Mouse (Mus musculus) MEL (cell line): ENCODE data around the gene Fmo5.

Experiments used
- CHD1 ChIP-seq: IDR thresholded peaks from 2 replicates; pipeline ENCODE4 v1.6.1; 2012; ENCODE audit warnings: low read depth, mild to moderate bottlenecking, inconsistent platforms, low read length, improper control_type of control experiment
- CHD2 ChIP-seq: IDR thresholded peaks from 2 replicates; pipeline ENCODE4 v1.6.1; 2011; ENCODE audit warnings: low read length, improper control_type of control experiment
- CTCF ChIP-seq, 3 experiments: IDR thresholded peaks in 2 of 3; conservative IDR thresholded peaks in 1 of 3; 2 replicates each; pipeline ENCODE4 v1.5.1; 2011 to 2012; ENCODE audit warnings: low read length in 3 of 3, low read depth in 2 of 3, mild to moderate bottlenecking in 2 of 3, improper control_type of control experiment in 1 of 3, inconsistent platforms in 1 of 3, mixed read lengths in 1 of 3, moderate library complexity in 1 of 3; ENCODE audit not compliant: control insufficient read depth in 1 of 3, insufficient read depth in 1 of 3, poor library complexity in 1 of 3, severe bottlenecking in 1 of 3
- EP300 ChIP-seq, 2 experiments: IDR thresholded peaks; 2 replicates each; pipeline ENCODE4 v1.6.1; 2011; ENCODE audit warnings: improper control_type of control experiment in 2 of 2, low read length in 2 of 2, low read depth in 1 of 2, mild to moderate bottlenecking in 1 of 2
- ETS1 ChIP-seq: IDR thresholded peaks from 2 replicates; pipeline ENCODE4 v1.6.1; 2012; ENCODE audit warnings: low read depth, mild to moderate bottlenecking, inconsistent platforms, low read length, improper control_type of control experiment, moderate library complexity
- GATA1 ChIP-seq: IDR thresholded peaks from 2 replicates; pipeline ENCODE4 v1.6.1; 2011; ENCODE audit warnings: low read depth, low read length, improper control_type of control experiment
- HCFC1 ChIP-seq: IDR thresholded peaks from 2 replicates; pipeline ENCODE4 v1.6.1; 2012; ENCODE audit warnings: low read depth, mild to moderate bottlenecking, inconsistent platforms, low read length, improper control_type of control experiment, moderate library complexity
- POLR2A ChIP-seq, 2 experiments: IDR thresholded peaks; 2 replicates each; pipeline ENCODE4 v1.6.1; 2011 to 2012; ENCODE audit warnings: low read length in 2 of 2, mild to moderate bottlenecking in 2 of 2, control low read depth in 1 of 2, improper control_type of control experiment in 1 of 2, low read depth in 1 of 2, moderate library complexity in 1 of 2; ENCODE audit not compliant: control insufficient read depth in 1 of 2, insufficient read depth in 1 of 2, poor library complexity in 1 of 2
- RCOR1 ChIP-seq: IDR thresholded peaks from 2 replicates; pipeline ENCODE4 v1.6.1; 2012; ENCODE audit warnings: low read depth, mild to moderate bottlenecking, inconsistent platforms, low read length, improper control_type of control experiment
- SIN3A ChIP-seq: IDR thresholded peaks from 2 replicates; pipeline ENCODE4 v1.6.1; 2012; ENCODE audit warnings: low read length, improper control_type of control experiment, inconsistent platforms
- USF1 ChIP-seq: IDR thresholded peaks from 2 replicates; pipeline ENCODE4 v1.6.1; 2014; ENCODE audit warnings: low read depth, mild to moderate bottlenecking, inconsistent platforms, low read length, improper control_type of control experiment, moderate library complexity
- ZC3H11A ChIP-seq: IDR thresholded peaks from 2 replicates; pipeline ENCODE4 v1.6.1; 2012; ENCODE audit warnings: low read depth, mild to moderate bottlenecking, inconsistent platforms, low read length, improper control_type of control experiment

GRCm38 (mm10) chr3:97678416-97678815, 49.8 kb downstream of the Fmo5 start:
- TF ChIP-seq HCFC1 (no peak), POLR2A (IDR thresholded peaks at IDR 0.05; ENCODE audit: control insufficient read depth in 1 of 2, insufficient read depth in 1 of 2, low read depth in 1 of 2, low read length in 2 of 2, poor library complexity in 1 of 2) (no peak), CTCF (IDR thresholded peaks at IDR 0.05 in 2 of 3, conservative IDR thresholded peaks at IDR 0.05 in 1 of 3; ENCODE audit: control insufficient read depth in 1 of 3, insufficient read depth in 1 of 3, low read depth in 2 of 3, low read length in 3 of 3, poor library complexity in 1 of 3, severe bottlenecking in 1 of 3) (no peak), ETS1 (no peak), CHD1 (no peak), RCOR1 (no peak), ZC3H11A (no peak), USF1 (no peak), EP300 (IDR thresholded peaks at IDR 0.05; ENCODE audit: low read depth in 1 of 2, low read length in 2 of 2) (no peak), CHD2 (no peak), GATA1 (no peak), SIN3A (no peak)
